Mouse (Mus musculus) layer of hippocampus, adult 6 months (tissue): ENCODE results near the gene Chp1. TPM values are rescaled to one million over a fixed set of nuclear protein-coding genes. Genes with fewer than 3 reads are reported as not detected.

Experiments used
- long read RNA-seq, 2 experiments: library from polyadenylated mRNA; unstranded; transcript quantifications; one replicate each; pipeline ENCODE4 v2.0.0; 2019 to 2020
- polyA plus RNA-seq: library from polyadenylated mRNA; unstranded; fragments of <200 nt; fragmentation: Nextera tagmentation; gene quantifications from 2 replicates; pipeline ENCODE4 v1.2.3, GENCODE M21; 2021

The Chp1 gene
- polyA plus RNA-seq: 98.2 and 106 TPM in 2 replicates
- long read RNA-seq, experiment 1, transcript Chp1-201 (7 exons, 2,609 nt): major isoform, 127 of 162 reads
- long read RNA-seq, experiment 1, partial matches to known transcripts: 29 of 162 reads
- long read RNA-seq, experiment 1, other reads (novel, unspliced or antisense): 5 of 162 reads
- long read RNA-seq, experiment 2, transcript Chp1-201 (7 exons, 2,609 nt): major isoform, 677 of 730 reads
- long read RNA-seq, experiment 2, partial matches to known transcripts: 21 of 730 reads
- long read RNA-seq, experiment 2, other reads (novel, unspliced or antisense): 28 of 730 reads

DNA sequence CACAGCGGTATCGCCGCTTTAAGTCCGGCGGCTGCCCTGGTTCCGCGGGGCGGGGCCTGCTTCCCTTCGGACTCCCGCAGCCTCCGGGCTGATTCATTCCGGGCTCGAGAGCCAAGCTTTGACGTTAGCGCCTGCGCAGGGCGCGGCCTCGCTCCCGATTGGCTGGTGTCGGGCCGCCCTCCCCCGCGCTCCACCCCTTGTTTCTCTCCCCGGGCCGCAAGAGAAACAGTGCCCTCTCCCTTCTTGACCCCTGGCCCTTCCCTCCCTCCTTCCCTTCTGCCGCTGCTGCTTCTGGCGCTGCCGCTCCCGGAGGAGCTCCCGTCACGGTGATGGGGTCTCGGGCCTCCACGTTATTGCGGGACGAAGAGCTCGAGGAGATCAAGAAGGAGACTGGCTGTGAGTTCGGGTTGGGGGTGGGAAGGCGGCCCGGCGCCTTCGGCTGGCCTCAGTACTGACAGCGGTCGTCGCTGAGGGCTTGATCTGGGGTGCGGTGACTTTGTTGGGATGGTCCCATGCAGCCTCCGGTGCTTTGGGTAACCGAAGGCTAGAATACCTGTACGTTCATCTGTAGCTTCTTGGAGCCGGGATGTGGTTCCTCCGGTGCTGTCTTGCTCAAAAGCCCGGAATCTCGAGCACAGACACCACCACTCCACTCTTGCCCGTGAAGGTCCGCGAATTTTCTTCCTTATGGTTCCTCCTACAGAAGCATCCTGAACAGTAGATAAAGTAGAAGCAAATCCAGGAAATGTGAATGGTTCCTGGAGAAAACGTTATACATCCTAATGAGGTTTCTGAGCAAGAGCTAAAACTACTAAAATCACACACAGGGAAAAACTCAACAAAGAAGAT, at the start of gene Chp1, which contains the start of gene Exd1:
Gene Chp1 (plus strand): TSS at position 176 of the 849 bp plus-strand sequence.
Gene Exd1 (minus strand): TSS at position 106 of the 849 bp plus-strand sequence.

DNA sequence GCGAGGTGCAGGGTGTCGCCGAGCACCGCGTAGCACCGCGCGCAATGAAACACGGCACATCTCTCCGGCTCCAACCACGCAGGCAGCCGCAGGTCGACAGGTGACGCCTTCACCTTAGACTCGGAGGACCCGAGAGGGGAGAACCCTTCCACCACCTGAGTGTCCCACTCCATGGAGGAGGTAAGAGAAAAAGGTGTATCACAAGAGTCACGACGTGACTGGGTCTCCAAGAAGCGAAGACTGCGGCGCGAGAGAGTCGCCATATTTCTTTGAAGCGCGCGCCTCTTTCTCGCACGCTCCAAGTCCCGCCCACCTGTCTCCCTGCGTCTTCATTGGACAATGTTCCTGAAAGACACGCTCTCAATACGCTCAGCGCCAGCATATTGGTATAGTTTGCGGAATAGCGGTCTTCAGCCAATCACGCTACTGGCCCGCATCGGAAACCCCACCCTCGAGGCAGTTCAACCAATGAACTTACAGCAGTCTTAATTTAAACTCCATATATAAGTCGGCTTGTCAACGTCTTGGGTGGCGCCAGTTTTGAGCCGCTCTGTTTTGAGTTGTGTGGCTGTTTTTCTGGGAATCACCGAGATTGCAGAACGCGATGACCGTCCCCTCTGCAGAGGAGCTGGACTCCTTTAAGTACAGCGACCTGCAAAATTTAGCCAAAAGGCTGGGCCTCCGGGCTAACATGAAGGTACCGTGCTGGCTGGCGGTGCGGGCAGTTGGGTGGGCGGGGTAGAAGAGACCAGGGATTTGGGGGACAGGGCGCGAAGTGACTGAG, 70.9 kb downstream of the Chp1 start, which contains the start of the genes Nusap1 and Oip5:
Gene Nusap1 (plus strand): TSS at position 100 of the 784 bp plus-strand sequence.
Gene Oip5 (minus strand): TSS at position 271 of the 784 bp plus-strand sequence.

Other genes starting within 250 kb of the Chp1 start
- gene Dll4, start 221.9 kb upstream of the Chp1 start, polyA plus RNA-seq: 0.70 and 0.78 TPM in 2 replicates
- gene Chac1, start 196.5 kb upstream of the Chp1 start, polyA plus RNA-seq: 13.7 and 14.0 TPM in 2 replicates
- 1.5 and 1.8 TPM in 2 replicates for gene Ino80, start 70.0 kb upstream of the Chp1 start, polyA plus RNA-seq
- 0.10 and 0.44 TPM in 2 replicates for gene Exd1, start 70 bp upstream of the Chp1 start, polyA plus RNA-seq
- 0.33 and 1.1 TPM in 2 replicates for gene Nusap1, start 70.6 kb downstream of the Chp1 start, polyA plus RNA-seq
- 0.79 and 0.83 TPM in 2 replicates for gene Oip5, start 70.8 kb downstream of the Chp1 start, polyA plus RNA-seq
- gene Ndufaf1, start 115.1 kb downstream of the Chp1 start, polyA plus RNA-seq: 40.8 and 41.7 TPM in 2 replicates
- gene Rtf1, start 127.4 kb downstream of the Chp1 start, polyA plus RNA-seq: 53.5 and 55.4 TPM in 2 replicates
- 44.6 and 49.4 TPM in 2 replicates for gene Itpka, start 194.6 kb downstream of the Chp1 start, polyA plus RNA-seq
- 0.90 and 1.1 TPM in 2 replicates for gene Ltk, start 212.7 kb downstream of the Chp1 start, polyA plus RNA-seq
- 3.8 and 4.6 TPM in 2 replicates for gene Rpap1, start 239.8 kb downstream of the Chp1 start, polyA plus RNA-seq